Mouse (Mus musculus): ENCODE measurements around the gene 1500009C09Rik. TPM values are rescaled to one million over a fixed set of nuclear protein-coding genes. Genes with fewer than 3 reads are reported as not detected.
A peak's percentile ranks its signal among the peaks of the same experiment; 100 is the strongest.

Gene 1500009C09Rik
- total RNA-seq, 2 experiments from 2014 or later = not detected

DNA sequence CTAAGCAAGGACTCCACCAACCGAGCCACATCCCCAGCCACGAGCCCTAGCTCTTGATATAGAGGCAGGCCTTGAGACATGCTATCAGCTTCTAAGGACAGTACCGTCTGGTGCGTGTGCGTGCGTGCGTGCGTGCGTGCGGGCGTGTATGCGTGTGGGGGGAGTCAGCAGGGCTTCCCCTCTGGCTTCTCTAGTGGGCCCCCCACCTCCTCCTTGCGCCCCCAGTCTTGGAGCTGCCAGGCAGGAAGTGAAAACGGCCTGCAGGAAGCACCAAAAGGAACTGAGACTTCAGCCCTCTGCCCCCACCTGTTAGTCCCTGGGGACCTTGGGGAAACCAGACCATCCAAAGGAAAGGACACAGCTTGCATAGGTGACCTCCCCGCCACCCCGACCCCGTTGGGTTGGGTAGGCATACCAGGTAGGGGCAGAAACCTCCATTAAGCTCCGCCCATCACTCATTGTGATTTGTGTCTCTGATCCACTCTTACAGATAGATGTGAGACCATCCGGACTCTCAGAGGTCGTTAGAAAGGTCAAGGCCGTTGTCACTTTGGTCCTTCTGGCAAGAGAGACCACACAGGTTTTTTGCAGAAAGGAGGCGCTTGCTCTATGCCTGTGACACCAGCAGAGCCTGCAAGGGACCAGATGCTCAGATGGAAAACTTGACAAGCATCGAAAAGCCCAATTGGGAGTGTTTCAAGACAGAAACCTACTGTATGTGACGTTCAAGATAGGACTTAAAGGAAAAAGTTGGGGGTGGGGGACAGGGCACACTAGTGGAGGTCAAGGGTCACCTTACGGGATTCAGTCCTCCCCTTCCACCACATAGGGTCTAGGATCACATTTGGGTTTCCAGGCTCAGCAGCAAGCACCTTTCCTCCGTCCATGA is 33.2 kb upstream of the 1500009C09Rik start:
- ATAC-seq (replicated peaks; ENCODE audit: poor library complexity, severe bottlenecking) = peak; percentile 86

- no peak for ATAC-seq (replicated peaks; ENCODE audit: poor library complexity, severe bottlenecking)
These were observed 32.1 kb upstream of the 1500009C09Rik start for GRCm38 (mm10) chr15:82220003-82220675.

DNA sequence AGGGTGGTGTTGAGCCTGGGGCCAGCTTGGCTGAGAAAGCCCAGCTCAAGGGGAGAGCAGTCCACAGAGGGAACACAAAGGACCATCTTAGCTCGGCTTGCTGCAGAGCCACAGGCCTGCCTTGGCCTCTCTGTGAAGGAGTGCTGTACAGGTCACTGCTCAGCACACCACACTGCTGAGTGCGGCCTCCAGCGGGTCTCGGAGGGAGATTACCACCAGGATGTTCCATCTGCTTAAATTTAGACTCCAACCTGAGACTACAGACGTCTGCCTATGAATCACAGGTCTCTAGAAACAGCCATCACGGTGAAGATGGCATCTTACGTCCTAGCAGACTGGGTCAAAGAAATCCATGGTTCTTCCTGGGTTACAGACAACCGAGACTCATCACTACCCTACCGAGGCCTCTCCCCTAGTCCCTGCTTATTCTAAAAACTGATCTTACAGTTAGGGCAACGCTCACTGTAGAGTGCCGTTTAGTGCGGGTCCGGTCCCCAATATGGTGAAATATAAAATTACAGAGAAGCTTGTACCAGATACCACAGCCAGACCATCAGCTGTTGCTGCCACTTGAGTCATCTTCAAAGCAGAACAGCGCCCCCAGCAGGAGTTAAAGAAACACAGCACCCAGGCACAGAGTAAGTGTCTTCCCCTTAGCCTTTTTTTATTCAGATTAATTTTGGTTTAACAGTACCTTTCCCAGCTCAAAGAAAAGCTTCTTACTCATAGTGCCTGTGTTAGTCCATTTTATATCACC is 30.9 kb upstream of the 1500009C09Rik start:
- ATAC-seq (replicated peaks; ENCODE audit: poor library complexity, severe bottlenecking) = no peak

- ATAC-seq (replicated peaks; ENCODE audit: poor library complexity, severe bottlenecking) = no peak
These were observed 28.9 kb upstream of the 1500009C09Rik start for GRCm38 (mm10) chr15:82223251-82223650.

DNA sequence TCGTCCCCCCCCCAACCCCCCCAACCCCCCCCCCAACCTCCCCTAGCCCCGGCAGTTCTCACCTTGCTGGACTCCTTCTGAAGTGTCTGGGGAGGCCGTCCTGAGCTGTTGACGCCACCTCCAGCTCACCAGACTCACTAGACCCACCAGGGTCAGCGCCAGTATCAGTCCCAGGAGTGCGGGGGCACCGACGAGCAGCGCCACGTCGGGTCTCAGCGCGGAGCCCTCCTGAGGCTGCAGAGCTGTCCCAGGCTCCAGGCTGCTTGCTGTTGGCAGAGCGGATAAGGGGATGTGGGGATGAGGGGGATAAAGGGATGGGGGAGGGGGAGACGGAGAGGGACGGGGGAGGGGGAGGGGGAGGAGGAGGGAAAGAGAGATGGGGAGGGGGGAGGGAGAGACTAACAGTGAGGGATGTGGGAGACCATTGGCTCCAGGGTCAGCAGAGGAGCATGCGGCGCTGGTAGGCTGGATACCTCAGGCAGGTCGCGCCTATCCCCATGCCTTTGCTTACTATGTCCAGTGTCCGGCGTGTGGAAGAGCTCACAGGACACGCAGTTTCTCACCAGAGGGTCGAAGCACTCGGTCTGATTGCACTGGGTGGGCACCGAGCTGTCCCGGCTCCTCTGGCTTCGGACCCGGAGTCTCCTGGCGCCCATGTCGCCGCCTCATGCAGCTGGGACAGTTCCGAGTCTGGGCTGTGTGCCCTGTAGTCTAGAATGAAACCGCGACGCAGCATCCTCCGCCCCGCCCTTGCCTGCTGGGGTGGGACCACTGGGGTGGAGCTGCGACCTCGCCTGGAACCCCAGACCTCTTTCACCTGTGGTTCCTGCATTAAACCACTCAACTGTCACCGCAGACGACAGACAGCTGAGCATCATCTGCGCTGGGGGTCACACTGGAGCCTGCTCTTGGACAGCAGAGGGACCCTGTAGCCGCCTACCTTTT is 28.3 kb upstream of the 1500009C09Rik start, which contains the start of gene Tnfrsf13c:
TSS of gene Tnfrsf13c (minus strand) at position 713 of the 945 bp plus-strand sequence.
- ATAC-seq (replicated peaks; ENCODE audit: poor library complexity, severe bottlenecking) = peak; percentile 70

DNA sequence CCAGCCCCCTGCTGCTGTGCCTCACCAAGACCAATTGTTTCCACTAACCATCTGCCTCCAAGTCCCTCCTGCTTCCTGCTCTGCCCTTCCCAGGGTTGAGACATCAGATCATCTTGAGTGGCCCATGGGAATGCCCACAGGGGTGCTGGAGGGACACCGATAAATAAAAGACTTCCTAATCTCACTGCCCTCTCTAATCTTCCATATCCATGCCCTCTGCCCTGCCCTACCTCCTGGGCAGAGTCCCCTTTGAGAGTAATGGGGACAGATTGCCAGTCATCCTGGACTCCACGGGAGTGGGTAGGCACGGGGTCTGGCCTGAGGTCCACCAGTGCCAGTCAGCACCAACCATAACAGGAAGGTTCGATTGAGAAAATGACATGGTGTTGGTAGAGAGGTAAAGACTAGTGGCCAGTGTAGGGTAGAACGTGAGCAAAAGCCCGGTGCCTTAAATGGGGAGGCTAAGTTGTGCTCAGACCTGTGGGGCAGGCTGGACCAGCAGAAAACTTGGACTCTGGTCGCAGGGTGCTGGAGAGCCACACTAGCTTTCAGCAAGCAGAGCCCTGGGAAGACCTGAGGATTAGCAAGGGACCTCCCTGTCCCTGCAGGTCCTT is 27.5 kb upstream of the 1500009C09Rik start:
- ATAC-seq (replicated peaks; ENCODE audit: poor library complexity, severe bottlenecking) = peak; percentile 35

- ATAC-seq (replicated peaks; ENCODE audit: poor library complexity, severe bottlenecking) = 0 out of 2 replicates have a peak, but pooled peaks have one; percentile 7
These were observed 26.4 kb upstream of the 1500009C09Rik start for GRCm38 (mm10) chr15:82225769-82226168.

DNA sequence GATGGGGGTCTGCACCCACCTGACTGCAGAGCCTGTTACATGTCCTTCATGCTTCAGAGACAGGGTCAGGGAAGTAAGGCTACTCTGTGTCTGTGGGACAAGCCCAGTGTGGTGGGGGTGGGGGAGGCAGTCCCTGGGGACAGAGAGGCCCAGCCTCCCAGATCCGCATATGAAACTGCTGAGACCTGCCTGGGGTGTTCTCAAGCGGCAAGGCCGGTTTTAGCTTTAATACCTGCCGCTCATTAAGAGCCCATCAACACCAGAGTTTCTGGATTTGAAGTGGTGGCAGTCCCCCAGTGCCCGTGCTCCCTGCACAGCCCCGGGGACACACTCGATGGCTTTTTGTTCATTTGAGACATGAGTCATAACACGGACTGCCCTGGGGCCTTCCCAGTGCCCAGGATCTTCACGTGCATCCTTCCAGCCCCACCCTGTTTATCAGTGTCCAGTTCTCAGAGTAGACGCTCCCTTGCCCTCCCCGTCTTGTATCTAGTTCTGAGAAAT is 22.6 kb upstream of the 1500009C09Rik start:
- ATAC-seq (replicated peaks; ENCODE audit: poor library complexity, severe bottlenecking) = no peak

- ATAC-seq (replicated peaks; ENCODE audit: poor library complexity, severe bottlenecking) = no peak
These were observed 22.0 kb upstream of the 1500009C09Rik start for GRCm38 (mm10) chr15:82230098-82230611.

DNA sequence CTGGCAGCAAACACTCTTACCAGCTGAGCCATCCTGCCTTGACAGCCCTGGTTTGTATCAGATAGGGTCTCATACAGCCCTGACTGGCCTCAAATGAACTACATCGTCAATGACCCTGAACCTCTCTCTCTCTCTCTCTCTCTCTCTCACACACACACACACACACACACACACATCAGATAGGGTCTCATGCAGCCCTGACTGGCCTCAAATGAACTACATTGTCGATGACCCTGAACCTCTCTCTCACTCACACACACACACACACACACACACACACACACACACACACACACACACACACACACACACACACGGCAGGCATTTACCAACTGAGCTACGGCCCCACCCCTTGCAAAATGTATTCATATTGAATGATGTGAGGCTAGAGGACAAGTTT is 21.1 kb upstream of the 1500009C09Rik start:
- ATAC-seq (replicated peaks; ENCODE audit: poor library complexity, severe bottlenecking) = no peak

- no peak for ATAC-seq (replicated peaks; ENCODE audit: poor library complexity, severe bottlenecking)
These were observed 20.4 kb upstream of the 1500009C09Rik start for GRCm38 (mm10) chr15:82231591-82232378.

DNA sequence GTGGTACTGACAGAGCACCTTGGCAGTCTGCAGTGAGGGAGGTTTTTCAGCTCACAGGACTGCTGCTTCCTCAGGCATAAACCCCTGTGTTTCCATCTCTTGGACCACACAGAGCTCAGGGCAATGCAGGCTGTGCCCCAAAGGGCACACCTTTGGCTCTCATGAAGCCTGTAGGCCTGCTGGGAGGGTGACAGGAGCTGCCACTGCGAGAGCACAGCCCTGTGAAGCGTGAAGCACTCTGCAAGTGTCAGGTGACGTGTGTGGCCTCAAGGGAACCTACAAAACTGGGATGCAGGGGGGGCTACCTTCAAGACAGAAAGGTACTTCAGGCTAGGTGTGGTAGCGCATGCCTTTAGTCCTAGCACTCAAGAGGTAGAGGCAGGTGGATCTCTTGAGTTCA is 19.5 kb upstream of the 1500009C09Rik start:
- no peak for ATAC-seq (replicated peaks; ENCODE audit: poor library complexity, severe bottlenecking)

DNA sequence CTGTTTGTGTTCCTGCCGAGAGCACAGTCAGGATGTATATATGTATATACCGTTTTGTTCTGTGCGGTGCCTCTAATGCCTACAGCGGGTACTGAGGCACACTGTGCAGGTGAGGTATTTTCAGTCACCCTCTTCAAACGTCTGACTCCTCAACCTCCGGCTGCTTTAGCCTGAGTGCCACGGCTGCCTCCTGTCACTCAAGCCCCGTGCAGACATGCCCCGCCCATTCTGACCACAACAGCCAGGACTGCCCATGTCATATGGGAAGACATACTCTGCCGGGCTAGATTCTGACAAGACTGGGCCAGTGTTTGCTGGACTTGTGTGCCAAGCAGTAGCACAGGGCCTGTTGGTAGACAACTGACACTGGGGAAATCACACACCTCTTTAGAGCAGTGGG is 16.5 kb upstream of the 1500009C09Rik start:
- ATAC-seq (replicated peaks; ENCODE audit: poor library complexity, severe bottlenecking) = peak; percentile 65

- ATAC-seq (replicated peaks; ENCODE audit: poor library complexity, severe bottlenecking) = peak; percentile 80
These were observed 15.6 kb upstream of the 1500009C09Rik start for GRCm38 (mm10) chr15:82236565-82236964.

- ATAC-seq (replicated peaks; ENCODE audit: poor library complexity, severe bottlenecking) = no peak
These were observed 8.9 kb upstream of the 1500009C09Rik start for GRCm38 (mm10) chr15:82243311-82243710.

- ATAC-seq (replicated peaks; ENCODE audit: poor library complexity, severe bottlenecking) = no peak
These were observed 8.5 kb upstream of the 1500009C09Rik start for GRCm38 (mm10) chr15:82243742-82244114.

DNA sequence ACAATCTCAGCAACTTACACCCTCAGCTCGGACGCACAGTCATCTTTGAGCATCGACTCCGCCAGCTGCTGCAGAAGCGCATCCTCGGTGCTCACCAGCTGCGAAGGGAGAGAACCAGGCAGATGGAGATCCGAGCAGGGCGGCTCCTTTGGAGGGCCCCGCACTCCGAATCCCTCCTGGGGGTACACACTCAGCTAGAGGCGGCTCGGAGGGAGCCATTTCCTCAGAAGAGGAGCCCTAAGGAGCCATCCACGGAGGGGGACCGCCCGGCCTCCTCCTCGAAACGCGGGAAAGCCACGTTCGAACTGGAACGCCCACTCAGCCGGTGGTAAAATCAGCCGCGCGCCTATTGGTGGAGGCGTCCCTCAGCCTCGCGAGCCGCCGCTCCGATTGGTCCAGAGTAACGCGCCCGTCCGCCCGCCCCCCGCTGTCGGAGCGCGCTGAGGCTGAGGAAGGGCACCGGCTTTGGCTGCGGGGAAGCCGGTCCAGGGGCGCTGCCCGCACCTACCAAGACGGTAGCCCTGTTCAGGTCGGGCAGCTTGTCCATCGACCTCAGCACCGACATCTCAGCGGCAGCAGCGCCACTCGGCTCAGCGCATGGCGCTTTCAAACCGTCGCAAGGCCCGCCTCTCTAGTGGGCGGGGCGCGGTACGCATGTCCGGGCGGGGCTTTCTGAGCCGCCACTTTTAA is 7.9 kb upstream of the 1500009C09Rik start, which contains the start of gene Cenpm:
TSS of gene Cenpm (minus strand) at position 634 of the 690 bp plus-strand sequence.
- ATAC-seq (replicated peaks; ENCODE audit: poor library complexity, severe bottlenecking) = peak; percentile 95

All from granulocyte monocyte progenitor cell, adult 5-6 weeks (primary cell).